Mouse (Mus musculus): ENCODE measurements around the gene Leng8. TPM values are rescaled to one million over a fixed set of nuclear protein-coding genes. Genes with fewer than 3 reads are reported as not detected.

The Leng8 gene
- total and polyA plus RNA-seq, 3 experiments: 23.2 to 46.6 (median 33.5) TPM

DNA sequence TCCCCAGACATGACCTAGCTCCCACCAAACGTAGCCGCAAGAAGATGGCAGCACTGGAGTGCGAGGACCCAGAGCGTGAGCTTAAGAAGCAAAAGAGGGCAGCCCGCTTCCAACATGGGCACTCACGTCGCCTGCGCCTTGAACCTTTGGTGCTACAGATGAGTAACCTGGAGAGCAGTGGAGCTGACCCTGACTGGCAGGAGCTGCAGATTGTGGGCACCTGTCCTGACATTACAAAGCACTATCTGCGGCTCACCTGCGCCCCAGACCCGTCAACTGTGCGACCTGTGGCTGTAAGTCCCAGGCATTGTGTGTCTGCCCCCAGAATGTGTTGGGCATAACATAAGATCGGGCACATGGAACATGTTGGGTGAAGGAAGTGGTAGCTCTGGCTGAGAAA, 7.2 kb downstream of the Leng8 start:
- TF ChIP-seq SIN3A (IDR thresholded peaks at IDR 0.05; ENCODE audit: low read length) (no peak), BHLHE40 (IDR thresholded peaks at IDR 0.05; ENCODE audit: low read depth, low read length) (no peak)
- Histone ChIP-seq H3K9me3 (replicated peaks; ENCODE audit: low read length) (no peaks in the 10 kb centered on the region), H3K4me3 (replicated peaks in 1 of 3; ENCODE audit: low read depth in 2 of 3, low read length in 2 of 3, poor library complexity in 1 of 3) (no peak overlapping the region), H3K27ac (ENCODE audit: insufficient read depth, low read depth) (no peak overlapping the region), H3K36me3 (replicated peaks in 1 of 2; ENCODE audit: control insufficient read depth in 1 of 2, insufficient read depth in 1 of 2, low read length in 1 of 2) (peaks cover 87 to 95% of the 10 kb centered on the region in 2 experiments), H3K4me2 (ENCODE audit: insufficient read depth, low read depth, poor library complexity, severe bottlenecking) (no peak overlapping the region), H3K79me2 (replicated peaks; ENCODE audit: control insufficient read depth, extremely low read depth, insufficient read depth, poor library complexity, severe bottlenecking) (peaks cover 8% of the 10 kb centered on the region), H3K4me1 (ENCODE audit: control insufficient read depth in 1 of 2, insufficient read depth in 2 of 2) (peaks cover 16 to 54% of the 10 kb centered on the region in 2 experiments), H3K27me3 (replicated peaks) (no peaks in the 10 kb centered on the region), H3K9ac (ENCODE audit: insufficient read depth, low read depth) (no peak overlapping the region)
- dilution Hi-C loops (cut with MboI; ENCODE audit: extremely low pct_ligation_motif_present, extremely low pct_unique_long_range_greater_than_20kb, low sequenced_read_pairs) (no loop called here), in situ Hi-C loops (cut with MboI; ENCODE audit: low pct_ligation_motif_present, low pct_unique_long_range_greater_than_20kb, low sequenced_read_pairs) (no loop called here)
- no peak for DNase-seq (ENCODE audit: extremely low read depth)

DNA sequence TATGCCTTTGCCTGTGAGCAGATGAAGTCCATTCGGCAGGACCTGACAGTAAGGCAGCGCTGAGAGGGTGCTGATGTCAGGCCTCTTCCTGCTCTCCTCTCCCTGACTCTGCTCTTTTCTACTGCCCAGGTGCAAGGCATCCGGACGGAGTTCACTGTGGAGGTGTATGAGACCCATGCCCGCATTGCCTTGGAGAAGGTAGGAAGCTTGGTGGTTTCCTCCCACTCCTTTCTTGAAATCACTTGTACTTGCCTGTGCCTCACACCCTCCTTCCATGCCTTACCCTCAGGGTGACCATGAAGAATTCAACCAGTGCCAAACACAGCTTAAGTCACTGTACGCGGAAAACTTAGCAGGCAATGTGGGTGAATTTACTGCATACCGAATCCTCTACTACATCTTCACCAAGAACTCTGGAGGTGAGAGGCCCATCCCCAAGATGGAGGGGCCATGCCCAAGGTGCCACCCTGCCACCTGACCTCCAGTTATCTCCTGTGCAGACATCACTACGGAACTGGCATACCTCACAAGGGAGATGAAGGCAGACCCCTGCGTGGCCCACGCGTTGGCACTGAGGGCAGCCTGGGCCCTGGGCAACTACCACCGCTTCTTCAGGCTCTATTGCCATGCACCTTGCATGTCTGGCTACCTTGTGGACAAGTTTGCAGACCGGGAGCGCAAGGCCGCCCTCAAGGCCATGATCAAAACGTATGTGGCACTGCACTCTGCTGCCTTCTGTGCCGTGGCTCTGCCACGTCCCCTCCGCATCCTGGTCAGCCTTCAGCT, 8.1 kb downstream of the Leng8 start:
- TF ChIP-seq TBP (conservative IDR thresholded peaks at IDR 0.05; ENCODE audit: low read depth, low read length) (no peak), IRF4 (IDR thresholded peaks at IDR 0.05; ENCODE audit: low read depth, low read length) (no peak), SIN3A (IDR thresholded peaks at IDR 0.05; ENCODE audit: low read length) (no peak), MXI1 (IDR thresholded peaks at IDR 0.05; ENCODE audit: low read depth, low read length) (no peak), EP300 (IDR thresholded peaks at IDR 0.05; ENCODE audit: low read length) (no peak), USF2 (conservative IDR thresholded peaks at IDR 0.05; ENCODE audit: low read depth, low read length) (no peak), KAT2A (IDR thresholded peaks at IDR 0.05; ENCODE audit: insufficient replicate concordance, low read length) (no peak), ELF1 (IDR thresholded peaks at IDR 0.05; ENCODE audit: low read depth, low read length) (no peak), ZMIZ1 (IDR thresholded peaks at IDR 0.05; ENCODE audit: low read depth, low read length) (no peak), JUND (conservative IDR thresholded peaks at IDR 0.05; ENCODE audit: low read depth, low read length) (no peak), BHLHE40 (IDR thresholded peaks at IDR 0.05; ENCODE audit: low read depth, low read length) (no peak), GABPA (IDR thresholded peaks at IDR 0.05; ENCODE audit: insufficient replicate concordance, low read depth, low read length) (no peak), TCF12 (IDR thresholded peaks at IDR 0.05; ENCODE audit: low read depth, low read length) (no peak), POLR2A (IDR thresholded peaks at IDR 0.05; ENCODE audit: low read depth, low read length) (no peak), E2F4 (IDR thresholded peaks at IDR 0.05; ENCODE audit: insufficient replicate concordance, low read depth, low read length) (no peak), CHD1 (IDR thresholded peaks at IDR 0.05; ENCODE audit: low read depth, low read length) (no peak), MAX (IDR thresholded peaks at IDR 0.05; ENCODE audit: low read length) (no peak), RCOR1 (conservative IDR thresholded peaks at IDR 0.05; ENCODE audit: low read depth, low read length) (no peak)
- dilution Hi-C loops (cut with MboI; ENCODE audit: extremely low pct_ligation_motif_present, extremely low pct_unique_long_range_greater_than_20kb, low sequenced_read_pairs): no loop called here
- no peak overlapping the region for H3K9ac ChIP-seq (ENCODE audit: insufficient read depth, low read depth)
- no peak for DNase-seq (ENCODE audit: extremely low read depth)
- in situ Hi-C loops (cut with MboI; ENCODE audit: low pct_ligation_motif_present, low pct_unique_long_range_greater_than_20kb, low sequenced_read_pairs): no loop called here
- peaks cover 78 to 86% of the 10 kb centered on the region in 2 experiments for H3K36me3 ChIP-seq (replicated peaks in 1 of 2; ENCODE audit: control insufficient read depth in 1 of 2, insufficient read depth in 1 of 2, low read length in 1 of 2)
- no peak overlapping the region for H3K27ac ChIP-seq (ENCODE audit: insufficient read depth, low read depth)
- H3K4me3 ChIP-seq (replicated peaks in 1 of 3; ENCODE audit: low read depth in 2 of 3, low read length in 2 of 3, poor library complexity in 1 of 3): no peak overlapping the region
- no peaks in the 10 kb centered on the region for H3K9me3 ChIP-seq (replicated peaks; ENCODE audit: low read length)
- no peak overlapping the region for H3K4me2 ChIP-seq (ENCODE audit: insufficient read depth, low read depth, poor library complexity, severe bottlenecking)
- H3K79me2 ChIP-seq (replicated peaks; ENCODE audit: control insufficient read depth, extremely low read depth, insufficient read depth, poor library complexity, severe bottlenecking): peaks cover 2% of the 10 kb centered on the region; the same call in 1 of the 2 replicates
- peaks cover 16 to 45% of the 10 kb centered on the region in 2 experiments for H3K4me1 ChIP-seq (ENCODE audit: control insufficient read depth in 1 of 2, insufficient read depth in 2 of 2)
- H3K27me3 ChIP-seq (replicated peaks): no peaks in the 10 kb centered on the region
